Mouse (Mus musculus): Measurements from ENCODE around the gene Rbm46. TPM values are rescaled to one million over a fixed set of nuclear protein-coding genes. Genes with fewer than 3 reads are reported as not detected.

The Rbm46 gene
- total RNA-seq, 2 experiments from 2014 or later = not detected

DNA sequence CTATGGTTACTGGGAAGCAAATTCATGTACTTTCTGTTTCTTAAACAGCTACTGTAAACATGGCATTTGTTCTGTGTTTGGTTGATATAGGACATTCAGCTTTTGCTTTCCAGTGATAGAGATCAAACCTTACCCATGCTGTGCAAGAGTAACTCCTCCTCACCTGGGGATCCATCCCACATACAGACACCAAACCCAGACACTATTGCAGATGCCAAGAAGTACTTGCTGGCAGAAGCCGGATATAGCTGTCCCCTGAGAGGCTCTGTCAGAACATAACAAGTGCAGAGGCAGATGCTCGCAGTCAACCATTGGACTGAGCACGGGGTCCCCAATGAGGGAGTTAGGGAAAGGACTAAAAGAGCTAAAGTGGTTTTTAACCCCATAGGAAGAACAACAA, 84.6 kb downstream of the Rbm46 start:
- ATAC-seq (ENCODE audit: poor library complexity, severe bottlenecking) = no peak

Other genes with a start within 250 kb of the Rbm46 start
- not detected in 2 replicates for gene Lrat, start 27.5 kb upstream of the Rbm46 start, total RNA-seq (2015)
- gene Lrat, start 27.5 kb upstream of the Rbm46 start, total RNA-seq (2017) = not detected in 2 replicates
- gene Fgg, start 131.2 kb upstream of the Rbm46 start, total RNA-seq (2015) = not detected in 2 replicates
- gene Fgg, start 131.2 kb upstream of the Rbm46 start, total RNA-seq (2017) = not detected in 2 replicates
- not detected in 2 replicates for gene Fga, start 149.6 kb upstream of the Rbm46 start, total RNA-seq (2015)
- gene Fga, start 149.6 kb upstream of the Rbm46 start, total RNA-seq (2017) = not detected in 2 replicates
- not detected in 2 replicates for gene Fgb, start 173.4 kb upstream of the Rbm46 start, total RNA-seq (2015)
- not detected in 2 replicates for gene Fgb, start 173.4 kb upstream of the Rbm46 start, total RNA-seq (2017)
- 34.9 and 44.2 TPM in 2 replicates for gene Plrg1, start 179.0 kb upstream of the Rbm46 start, total RNA-seq (2015)
- gene Plrg1, start 179.0 kb upstream of the Rbm46 start, total RNA-seq (2017) = 48.3 and 59.0 TPM in 2 replicates